Mouse (Mus musculus) MEL (cell line): ENCODE measurements around the gene Uevld. TPM values are rescaled to one million over a fixed set of nuclear protein-coding genes. Genes with fewer than 3 reads are reported as not detected.
"Not testable (repeated sequence)": the region's sequence is repeated elsewhere in the genome, so short reads cannot be mapped to it uniquely, and the experiment has no call there.

Experiments
- DNase-seq: peaks from one replicate; pipeline ENCODE4 v3.0.0; 2011; ENCODE audit warnings: low read depth, low spot score
- H3K27ac ChIP-seq: 2 replicates; pipeline ENCODE4 v1.5.1; 2012; ENCODE audit warnings: low read depth, mild to moderate bottlenecking, control low read depth, low read length, moderate library complexity; ENCODE audit not compliant: control insufficient read depth
- H3K27me3 ChIP-seq, 2 experiments: fragments of 150-350 bp in 1 of 2; sonication (generic) in 1 of 2; 2 replicates each; pipeline ENCODE4 v1.6.1; 2012; ENCODE audit warnings: low read length in 2 of 2, mild to moderate bottlenecking in 2 of 2, improper control_type of control experiment in 1 of 2, moderate library complexity in 1 of 2; ENCODE audit not compliant: insufficient read depth in 2 of 2, control insufficient read depth in 1 of 2
- H3K36me3 ChIP-seq, 2 experiments: 2 replicates each; pipeline ENCODE4 v1.6.1; 2012 to 2014; ENCODE audit warnings: low read length in 2 of 2, improper control_type of control experiment in 1 of 2, inconsistent platforms in 1 of 2, mild to moderate bottlenecking in 1 of 2; ENCODE audit not compliant: insufficient read depth in 2 of 2, control insufficient read depth in 1 of 2
- H3K4me1 ChIP-seq, 2 experiments: fragments of 150-350 bp in 1 of 2; sonication (generic) in 1 of 2; 2 replicates each; pipeline ENCODE4 v1.6.1; 2012; ENCODE audit warnings: low read length in 2 of 2, improper control_type of control experiment in 1 of 2, mild to moderate bottlenecking in 1 of 2; ENCODE audit not compliant: insufficient read depth in 2 of 2, control insufficient read depth in 1 of 2
- H3K4me3 ChIP-seq, 2 experiments: fragments of 150-350 bp in 1 of 2; sonication (generic) in 1 of 2; 2 replicates each; pipeline ENCODE4 v1.5.1; 2012; ENCODE audit warnings: low read depth in 2 of 2, low read length in 2 of 2, mild to moderate bottlenecking in 2 of 2, moderate library complexity in 2 of 2, control low read depth in 1 of 2, improper control_type of control experiment in 1 of 2; ENCODE audit not compliant: control insufficient read depth in 1 of 2, insufficient read depth in 1 of 2
- H3K79me2 ChIP-seq: 2 replicates; pipeline ENCODE4 v1.6.1; 2012; ENCODE audit warnings: mild to moderate bottlenecking, low read length, moderate library complexity; ENCODE audit not compliant: control insufficient read depth, poor library complexity, insufficient read depth
- H3K9ac ChIP-seq: 2 replicates; pipeline ENCODE4 v1.6.1; 2012; ENCODE audit warnings: low read depth, mild to moderate bottlenecking, control low read depth, low read length, moderate library complexity; ENCODE audit not compliant: control insufficient read depth, poor library complexity, severe bottlenecking
- H3K9me3 ChIP-seq: fragments of 150-350 bp; sonication (generic); replicated peaks from 2 replicates; pipeline ENCODE4 v1.6.1; 2012; ENCODE audit warnings: mild to moderate bottlenecking, low read length, improper control_type of control experiment, moderate library complexity; ENCODE audit not compliant: insufficient read depth
- BHLHE40 ChIP-seq: IDR thresholded peaks from 2 replicates; pipeline ENCODE4 v1.6.1; 2012; ENCODE audit warnings: low read depth, mild to moderate bottlenecking, inconsistent platforms, low read length, improper control_type of control experiment, borderline replicate concordance
- CHD1 ChIP-seq: IDR thresholded peaks from 2 replicates; pipeline ENCODE4 v1.6.1; 2012; ENCODE audit warnings: low read depth, mild to moderate bottlenecking, inconsistent platforms, low read length, improper control_type of control experiment
- CTCF ChIP-seq, 3 experiments: IDR thresholded peaks in 2 of 3; conservative IDR thresholded peaks in 1 of 3; 2 replicates each; pipeline ENCODE4 v1.5.1; 2011 to 2012; ENCODE audit warnings: low read length in 3 of 3, low read depth in 2 of 3, mild to moderate bottlenecking in 2 of 3, improper control_type of control experiment in 1 of 3, inconsistent platforms in 1 of 3, mixed read lengths in 1 of 3, moderate library complexity in 1 of 3; ENCODE audit not compliant: control insufficient read depth in 1 of 3, insufficient read depth in 1 of 3, poor library complexity in 1 of 3, severe bottlenecking in 1 of 3
- E2F4 ChIP-seq: IDR thresholded peaks from 2 replicates; pipeline ENCODE4 v1.6.1; 2011; ENCODE audit warnings: low read depth, low read length, improper control_type of control experiment, borderline replicate concordance
- ELF1 ChIP-seq: IDR thresholded peaks from 2 replicates; pipeline ENCODE4 v1.6.1; 2014; ENCODE audit warnings: low read depth, mild to moderate bottlenecking, inconsistent platforms, low read length, improper control_type of control experiment, moderate library complexity
- EP300 ChIP-seq, 2 experiments: IDR thresholded peaks; 2 replicates each; pipeline ENCODE4 v1.6.1; 2011; ENCODE audit warnings: improper control_type of control experiment in 2 of 2, low read length in 2 of 2, low read depth in 1 of 2, mild to moderate bottlenecking in 1 of 2
- ETS1 ChIP-seq: IDR thresholded peaks from 2 replicates; pipeline ENCODE4 v1.6.1; 2012; ENCODE audit warnings: low read depth, mild to moderate bottlenecking, inconsistent platforms, low read length, improper control_type of control experiment, moderate library complexity
- GATA1 ChIP-seq: IDR thresholded peaks from 2 replicates; pipeline ENCODE4 v1.6.1; 2011; ENCODE audit warnings: low read depth, low read length, improper control_type of control experiment
- JUND ChIP-seq: IDR thresholded peaks from 2 replicates; pipeline ENCODE4 v1.6.1; 2011; ENCODE audit warnings: low read depth, mild to moderate bottlenecking, improper control_type of control experiment, low read length
- KAT2A ChIP-seq: conservative IDR thresholded peaks from 2 replicates; pipeline ENCODE4 v1.6.1; 2012; ENCODE audit warnings: low read depth, low read length, improper control_type of control experiment, inconsistent platforms
- MAFK ChIP-seq: IDR thresholded peaks from 2 replicates; pipeline ENCODE4 v1.6.1; 2011; ENCODE audit warnings: low read depth, mild to moderate bottlenecking, low read length, improper control_type of control experiment, borderline replicate concordance
- MAX ChIP-seq: IDR thresholded peaks from 2 replicates; pipeline ENCODE4 v1.6.1; 2011; ENCODE audit warnings: low read length, improper control_type of control experiment
- MAZ ChIP-seq: IDR thresholded peaks from 2 replicates; pipeline ENCODE4 v1.6.1; 2012; ENCODE audit warnings: low read depth, mild to moderate bottlenecking, inconsistent platforms, low read length, improper control_type of control experiment
- MEF2A ChIP-seq: IDR thresholded peaks from 2 replicates; pipeline ENCODE4 v1.6.1; 2014; ENCODE audit warnings: low read depth, mild to moderate bottlenecking, inconsistent platforms, low read length, improper control_type of control experiment; ENCODE audit not compliant: poor library complexity, insufficient replicate concordance, severe bottlenecking; ENCODE audit errors: extremely low read depth
- MYB ChIP-seq: IDR thresholded peaks from 2 replicates; pipeline ENCODE4 v1.6.1; 2011; ENCODE audit warnings: mild to moderate bottlenecking, low read depth, low read length, improper control_type of control experiment
- MYC ChIP-seq: IDR thresholded peaks from 2 replicates; pipeline ENCODE4 v1.6.1; 2011; ENCODE audit warnings: low read depth, mild to moderate bottlenecking, low read length, improper control_type of control experiment, moderate library complexity
- POLR2A ChIP-seq, 2 experiments: IDR thresholded peaks; 2 replicates each; pipeline ENCODE4 v1.6.1; 2011 to 2012; ENCODE audit warnings: low read length in 2 of 2, mild to moderate bottlenecking in 2 of 2, control low read depth in 1 of 2, improper control_type of control experiment in 1 of 2, low read depth in 1 of 2, moderate library complexity in 1 of 2; ENCODE audit not compliant: control insufficient read depth in 1 of 2, insufficient read depth in 1 of 2, poor library complexity in 1 of 2
- POLR2AphosphoS2 ChIP-seq: IDR thresholded peaks from 2 replicates; pipeline ENCODE4 v1.6.1; 2011; ENCODE audit warnings: low read length, improper control_type of control experiment
- POLR2AphosphoS5 ChIP-seq: IDR thresholded peaks from 2 replicates; pipeline ENCODE4 v1.6.1; 2012; ENCODE audit warnings: low read depth, borderline replicate concordance, mild to moderate bottlenecking, inconsistent platforms, low read length, moderate library complexity, mixed read lengths
- SIN3A ChIP-seq: IDR thresholded peaks from 2 replicates; pipeline ENCODE4 v1.6.1; 2012; ENCODE audit warnings: low read length, improper control_type of control experiment, inconsistent platforms
- SMC3 ChIP-seq: IDR thresholded peaks from 2 replicates; pipeline ENCODE4 v1.6.1; 2011; ENCODE audit warnings: low read depth, low read length, improper control_type of control experiment
- TCF12 ChIP-seq: IDR thresholded peaks from 2 replicates; pipeline ENCODE4 v1.6.1; 2014; ENCODE audit warnings: low read depth, mild to moderate bottlenecking, inconsistent platforms, low read length, improper control_type of control experiment, moderate library complexity
- ZNF384 ChIP-seq: IDR thresholded peaks from 2 replicates; pipeline ENCODE4 v1.6.1; 2012; ENCODE audit warnings: low read depth, mild to moderate bottlenecking, inconsistent platforms, low read length, improper control_type of control experiment
- polyA plus RNA-seq, 2 experiments: library from polyadenylated mRNA; stranded (reverse) in 1 of 2; unstranded in 1 of 2; fragments of >175 nt in 1 of 2; fragments of >200 nt in 1 of 2; gene quantifications; 2 replicates each; pipeline versions ENCODE4 v1.2.1 to v1.2.4; 2012; ENCODE audit warnings: low replicate concordance in 2 of 2, low read depth in 1 of 2; ENCODE audit not compliant: insufficient read length in 2 of 2, insufficient read depth in 1 of 2, missing spikeins in 1 of 2
- total RNA-seq: library from RNA; depleted of rRNA; stranded (reverse); fragments of 300-350 nt; gene quantifications from 2 replicates; pipeline ENCODE4 v1.2.3, GENCODE M21; 2012

The Uevld gene
- total and polyA plus RNA-seq, 3 experiments = 1.9 to 5.4 TPM; not detected in 1

DNA sequence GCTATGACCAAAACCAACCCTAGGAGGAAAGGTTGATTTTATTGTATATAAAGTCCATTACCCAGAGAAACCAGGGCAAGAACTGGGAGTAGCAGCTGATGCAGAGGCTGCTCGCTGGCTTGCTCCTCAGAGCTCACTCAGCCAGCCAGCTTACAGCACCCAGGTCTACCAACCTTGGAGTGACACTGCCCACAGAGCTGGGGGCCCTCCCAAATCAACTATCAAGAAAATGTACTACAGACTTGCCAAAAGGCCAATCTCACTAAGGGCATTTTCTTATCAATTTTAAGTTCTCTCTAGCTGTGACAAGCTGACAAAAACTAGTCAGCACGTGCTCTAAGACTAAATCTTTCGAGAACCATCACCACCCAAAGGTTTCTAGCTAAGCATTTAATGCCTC, 37.2 kb upstream of the Uevld start:
- Histone ChIP-seq H3K4me3 (no peak overlapping the region), H3K27me3 (no peaks in the 10 kb centered on the region), H3K79me2 (peaks cover 4% of the 10 kb centered on the region; the same call in 1 of the 2 replicates), H3K36me3 (peaks cover 25 to 28% of the 10 kb centered on the region in 2 experiments), H3K9ac (no peak overlapping the region), H3K4me1 (peaks cover 5 to 18% of the 10 kb centered on the region in 2 experiments), H3K27ac (no peak overlapping the region), H3K9me3 (no peaks in the 10 kb centered on the region)
- no peak for DNase-seq
- TF ChIP-seq BHLHE40 = no peak
- no peak for TF ChIP-seq SMC3
- no peak for TF ChIP-seq KAT2A
- TF ChIP-seq MAZ = no peak
- no peak for TF ChIP-seq CHD1
- no peak for TF ChIP-seq POLR2AphosphoS2
- no peak for TF ChIP-seq GATA1
- no peak for TF ChIP-seq ELF1
- TF ChIP-seq POLR2AphosphoS5 = no peak
- TF ChIP-seq SIN3A = no peak
- no peak for TF ChIP-seq E2F4
- no peak for TF ChIP-seq TCF12
- TF ChIP-seq MEF2A = no peak
- no peak for TF ChIP-seq CTCF (IDR thresholded peaks at IDR 0.05 in 2 of 3, conservative IDR thresholded peaks at IDR 0.05 in 1 of 3; ENCODE audit: control insufficient read depth in 1 of 3, insufficient read depth in 1 of 3, low read depth in 2 of 3, low read length in 3 of 3, poor library complexity in 1 of 3, severe bottlenecking in 1 of 3)

GRCm38 (mm10) chr7:46993079-46993478, 34.8 kb upstream of the Uevld start:
- H3K9ac ChIP-seq = no peak overlapping the region
- H3K27me3 ChIP-seq = no peaks in the 10 kb centered on the region
- no peak overlapping the region for H3K4me3 ChIP-seq
- H3K36me3 ChIP-seq = peaks cover 14 to 20% of the 10 kb centered on the region in 2 experiments
- H3K79me2 ChIP-seq = no peaks in the 10 kb centered on the region
- no peak overlapping the region for H3K27ac ChIP-seq
- TF ChIP-seq POLR2A (IDR thresholded peaks at IDR 0.05; ENCODE audit: control insufficient read depth in 1 of 2, insufficient read depth in 1 of 2, low read depth in 1 of 2, low read length in 2 of 2, poor library complexity in 1 of 2) = no peak
- TF ChIP-seq MYC = no peak
- no peak for TF ChIP-seq SMC3
- TF ChIP-seq MYB = no peak
- no peak for TF ChIP-seq BHLHE40
- no peak for TF ChIP-seq MAX
- TF ChIP-seq KAT2A = no peak
- TF ChIP-seq JUND = no peak
- no peak for TF ChIP-seq EP300 (IDR thresholded peaks at IDR 0.05; ENCODE audit: low read depth in 1 of 2, low read length in 2 of 2)
- TF ChIP-seq ETS1 = no peak
- TF ChIP-seq MAFK = no peak
- no peak for TF ChIP-seq ZNF384
- no peak for DNase-seq
- peaks cover 0 to 6% of the 10 kb centered on the region in 2 experiments; a peak in 2 of 4 replicates for H3K4me1 ChIP-seq
- H3K9me3 ChIP-seq = no peaks in the 10 kb centered on the region

DNA sequence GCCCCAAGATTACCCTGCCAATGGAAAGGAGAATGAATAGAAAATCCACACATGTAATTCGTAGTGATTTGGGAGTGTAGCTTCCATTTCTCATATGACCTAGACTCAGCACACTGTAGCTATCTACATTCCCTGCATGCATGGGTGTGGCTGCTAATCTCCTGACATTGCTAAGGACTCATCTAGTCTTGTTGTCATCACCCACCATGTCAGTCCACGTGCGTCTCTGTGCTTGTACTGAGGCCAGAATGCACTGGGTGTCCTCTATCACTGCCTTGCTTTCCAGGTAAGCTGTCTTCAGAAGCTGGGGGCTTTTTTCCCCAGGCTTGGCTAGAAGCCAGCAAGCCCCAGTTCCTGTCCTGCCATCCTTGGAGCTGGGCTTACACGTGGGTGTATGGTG, 31.1 kb upstream of the Uevld start:
- not testable (repeated sequence) for H3K79me2 ChIP-seq, H3K4me3 ChIP-seq, DNase-seq, H3K4me1 ChIP-seq, H3K27ac ChIP-seq, H3K9me3 ChIP-seq, H3K9ac ChIP-seq, H3K27me3 ChIP-seq
- peaks cover 5 to 15% of the 10 kb centered on the region in 2 experiments for H3K36me3 ChIP-seq
